Mouse (Mus musculus) embryonic facial prominence, embryonic 10.5 days (tissue): ENCODE data around the gene Col6a5. TPM values are rescaled to one million over a fixed set of nuclear protein-coding genes. Genes with fewer than 3 reads are reported as not detected.

Source experiments
- DNase-seq: peaks from one replicate; pipeline ENCODE4 v3.0.0-alpha.2; 2017; ENCODE audit warnings: low spot score
- H3K27ac ChIP-seq: fragments of 300-500 bp; sonication (generic); replicated peaks from 2 replicates; pipeline ENCODE4 v1.5.1; 2016; ENCODE audit warnings: mild to moderate bottlenecking
- H3K27me3 ChIP-seq: fragments of 300-500 bp; sonication (generic); replicated peaks from 2 replicates; pipeline ENCODE4 v1.6.1; 2016; ENCODE audit warnings: low read depth, mild to moderate bottlenecking; ENCODE audit not compliant: poor library complexity, severe bottlenecking
- H3K36me3 ChIP-seq: fragments of 300-500 bp; sonication (generic); replicated peaks from 2 replicates; pipeline ENCODE4 v1.6.1; 2016; ENCODE audit warnings: mild to moderate bottlenecking, moderate library complexity
- H3K4me1 ChIP-seq: fragments of 300-500 bp; sonication (generic); 2 replicates; pipeline ENCODE4 v1.6.1; 2016
- H3K4me3 ChIP-seq: fragments of 300-500 bp; sonication (generic); 2 replicates; pipeline ENCODE4 v1.5.1; 2016; ENCODE audit warnings: mild to moderate bottlenecking, moderate library complexity
- H3K9me3 ChIP-seq: fragments of 300-500 bp; sonication (generic); 2 replicates; pipeline ENCODE4 v1.6.1; 2016; ENCODE audit warnings: mild to moderate bottlenecking
- whole genome bisulfite sequencing: fragments of 180-500 bp; shearing (Covaris S2); methylation state at CpG from one replicate; pipeline ENCODE4 v1.1.7; 2016; 5-methylcytosine and 5-hydroxymethylcytosine counted together
- polyA plus RNA-seq: library from polyadenylated mRNA; unstranded; fragments of >200 nt; fragmentation: Nextera tagmentation; extraction: Ambion mirVana; gene quantifications from 2 replicates; pipeline ENCODE4 v1.2.1, GENCODE M21; 2016

Col6a5 gene
- polyA plus RNA-seq, 1 experiment from 2014 or later = not detected

DNA sequence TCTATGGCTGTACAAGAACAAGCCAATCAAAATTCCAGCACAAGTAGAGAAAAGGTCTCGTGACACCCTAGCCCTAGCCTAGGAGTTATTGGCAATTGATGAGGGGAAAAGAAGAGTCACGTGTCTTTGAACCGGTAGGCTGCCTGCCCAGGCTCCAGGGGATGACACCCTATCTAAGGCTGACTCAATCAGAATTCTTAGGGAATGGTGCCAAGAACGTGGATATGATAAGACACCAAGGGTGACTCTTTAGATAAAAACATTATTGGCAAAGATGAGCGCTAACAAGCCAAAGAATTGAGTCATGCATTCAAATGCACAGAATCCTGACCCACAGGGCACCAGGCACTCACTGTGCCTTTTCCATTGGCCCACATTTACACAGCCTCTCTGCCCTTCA lies 10.5 kb upstream of the Col6a5 start:
- 87% methylated on average over 5 of the region's 5 CpGs for WGBS

GRCm38 (mm10) chr9:105967976-105968375 lies 7.5 kb upstream of the Col6a5 start:
- Histone ChIP-seq H3K27ac (no peak overlapping the region), H3K9me3 (no peaks in the 10 kb centered on the region), H3K36me3 (no peaks in the 10 kb centered on the region), H3K4me1 (peaks cover 5% of the 10 kb centered on the region; the same call in 1 of the 2 replicates), H3K4me3 (no peak overlapping the region), H3K27me3 (no peaks in the 10 kb centered on the region)
- no peak for DNase-seq
- WGBS = 77% methylated on average over 5 of the region's 5 CpGs

More for the DNA sequence above, 10.5 kb upstream of the Col6a5 start:
- no peaks in the 10 kb centered on the region for H3K36me3 ChIP-seq
- H3K4me3 ChIP-seq = no peak overlapping the region
- no peak for DNase-seq
- peaks cover 4% of the 10 kb centered on the region; the same call in 1 of the 2 replicates for H3K27me3 ChIP-seq
- H3K9me3 ChIP-seq = no peaks in the 10 kb centered on the region
- no peaks in the 10 kb centered on the region for H3K4me1 ChIP-seq
- no peak overlapping the region for H3K27ac ChIP-seq

- Histone ChIP-seq H3K4me3 (no peak overlapping the region), H3K4me1 (peaks cover 6% of the 10 kb centered on the region), H3K27me3 (peaks cover 16% of the 10 kb centered on the region), H3K36me3 (no peaks in the 10 kb centered on the region), H3K27ac (no peak overlapping the region), H3K9me3 (no peaks in the 10 kb centered on the region)
- 87% methylated on average over 1 of the region's 1 CpGs for WGBS
- DNase-seq = no peak
Measured at GRCm38 (mm10) chr9:105959116-105959515, 1.3 kb downstream of the Col6a5 start.

DNA sequence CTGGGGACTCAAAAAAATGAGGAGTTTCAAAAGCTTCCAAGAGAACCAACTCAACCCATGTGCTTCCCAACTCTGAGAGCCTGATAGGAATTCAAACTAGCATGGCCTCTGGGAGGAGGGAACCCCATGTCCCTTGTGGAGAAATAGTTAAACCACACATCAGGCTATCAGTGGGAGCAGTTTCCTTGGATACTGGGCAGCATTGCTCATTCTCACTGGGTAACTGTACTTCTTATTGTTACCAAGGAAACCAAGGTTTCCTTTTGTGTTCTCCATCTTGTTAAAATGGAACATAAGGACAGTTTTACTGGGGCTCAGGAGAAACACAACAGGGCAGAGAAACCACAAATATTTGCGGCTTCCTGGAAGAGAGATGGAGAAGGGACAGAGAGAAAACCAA lies 10.7 kb downstream of the Col6a5 start:
- Histone ChIP-seq H3K4me3 (no peak overlapping the region), H3K27ac (no peak overlapping the region), H3K36me3 (no peaks in the 10 kb centered on the region), H3K27me3 (no peaks in the 10 kb centered on the region), H3K9me3 (no peaks in the 10 kb centered on the region), H3K4me1 (no peaks in the 10 kb centered on the region)
- 92% methylated on average over 1 of the region's 1 CpGs for WGBS
- DNase-seq = no peak

GRCm38 (mm10) chr9:105947577-105947976 lies 12.9 kb downstream of the Col6a5 start:
- H3K36me3 ChIP-seq = no peaks in the 10 kb centered on the region
- no peaks in the 10 kb centered on the region for H3K4me1 ChIP-seq
- DNase-seq = no peak
- WGBS = 79% methylated on average over 3 of the region's 3 CpGs
- no peaks in the 10 kb centered on the region for H3K27me3 ChIP-seq
- H3K9me3 ChIP-seq = no peaks in the 10 kb centered on the region
- H3K4me3 ChIP-seq = no peak overlapping the region
- H3K27ac ChIP-seq = no peak overlapping the region

- DNase-seq = peak; percentile 11
- H3K9me3 ChIP-seq = no peaks in the 10 kb centered on the region
- no peaks in the 10 kb centered on the region for H3K27me3 ChIP-seq
- H3K4me3 ChIP-seq = no peak overlapping the region
- H3K27ac ChIP-seq = no peak overlapping the region
- WGBS = 59% methylated on average over 6 of the region's 6 CpGs
- H3K36me3 ChIP-seq = no peaks in the 10 kb centered on the region
- peaks cover 12% of the 10 kb centered on the region for H3K4me1 ChIP-seq
Measured at GRCm38 (mm10) chr9:105933816-105934215, 26.6 kb downstream of the Col6a5 start.

- Histone ChIP-seq H3K36me3 (no peaks in the 10 kb centered on the region), H3K4me3 (no peak overlapping the region), H3K27ac (no peak overlapping the region), H3K27me3 (no peaks in the 10 kb centered on the region), H3K4me1 (peaks cover 17% of the 10 kb centered on the region), H3K9me3 (no peaks in the 10 kb centered on the region)
- WGBS = 64% methylated on average over 4 of the region's 4 CpGs
- peak; percentile 33 for DNase-seq
Measured at GRCm38 (mm10) chr9:105929287-105929686, 31.2 kb downstream of the Col6a5 start.

DNA sequence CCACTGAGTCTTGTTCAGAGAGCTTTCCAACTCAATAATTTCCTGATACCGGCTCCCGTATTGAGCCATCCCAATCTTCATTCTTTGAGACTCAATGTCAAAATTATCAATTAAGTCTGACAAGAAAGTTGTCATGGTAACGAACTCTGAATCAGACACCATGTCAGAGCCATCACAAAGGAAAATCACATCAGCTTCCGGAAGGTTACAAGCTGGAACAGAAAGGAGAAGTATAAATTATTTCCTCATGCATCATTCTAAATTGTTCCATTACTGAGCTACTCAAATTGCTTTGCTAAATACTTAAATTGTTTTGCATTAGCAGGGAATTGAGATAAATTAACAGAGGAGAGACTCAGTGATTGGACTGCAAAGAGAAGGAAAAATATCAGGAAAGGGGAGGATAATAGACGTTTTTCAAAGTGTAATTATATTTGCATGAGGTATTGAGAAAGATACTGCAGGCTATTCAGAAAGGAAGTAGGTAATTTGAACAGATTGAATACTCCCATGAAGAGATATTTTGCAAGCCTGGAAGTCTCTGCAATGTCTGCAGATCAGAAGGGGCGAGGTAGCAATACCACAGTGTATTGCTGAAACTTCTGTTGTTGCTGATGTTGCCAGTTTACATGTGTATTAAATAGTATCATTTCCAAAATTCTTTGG lies 31.9 kb downstream of the Col6a5 start:
- DNase-seq = no peak
- no peak overlapping the region for H3K4me3 ChIP-seq
- peaks cover 12% of the 10 kb centered on the region for H3K4me1 ChIP-seq
- H3K27me3 ChIP-seq = no peaks in the 10 kb centered on the region
- WGBS = 60% methylated on average over 6 of the region's 6 CpGs
- no peaks in the 10 kb centered on the region for H3K9me3 ChIP-seq
- no peaks in the 10 kb centered on the region for H3K36me3 ChIP-seq
- H3K27ac ChIP-seq = no peak overlapping the region

GRCm38 (mm10) chr9:105923659-105924058 lies 36.8 kb downstream of the Col6a5 start:
- no peak for DNase-seq
- 91% methylated on average over 2 of the region's 2 CpGs for WGBS
- H3K4me1 ChIP-seq = peaks cover 4% of the 10 kb centered on the region; the same call in 1 of the 2 replicates

GRCm38 (mm10) chr9:105915186-105915585 lies 45.3 kb downstream of the Col6a5 start:
- no peaks in the 10 kb centered on the region for H3K4me1 ChIP-seq
- H3K27ac ChIP-seq = no peak overlapping the region
- no peak overlapping the region for H3K4me3 ChIP-seq
- DNase-seq = no peak
- H3K36me3 ChIP-seq = no peaks in the 10 kb centered on the region
- 38% methylated on average over 4 of the region's 4 CpGs for WGBS
- no peaks in the 10 kb centered on the region for H3K27me3 ChIP-seq
- no peaks in the 10 kb centered on the region for H3K9me3 ChIP-seq

More at GRCm38 (mm10) chr9:105923659-105924058, 36.8 kb downstream of the Col6a5 start:
- H3K27me3 ChIP-seq = no peaks in the 10 kb centered on the region
- no peak overlapping the region for H3K27ac ChIP-seq
- H3K9me3 ChIP-seq = no peaks in the 10 kb centered on the region
- H3K36me3 ChIP-seq = no peaks in the 10 kb centered on the region
- no peak overlapping the region for H3K4me3 ChIP-seq

DNA sequence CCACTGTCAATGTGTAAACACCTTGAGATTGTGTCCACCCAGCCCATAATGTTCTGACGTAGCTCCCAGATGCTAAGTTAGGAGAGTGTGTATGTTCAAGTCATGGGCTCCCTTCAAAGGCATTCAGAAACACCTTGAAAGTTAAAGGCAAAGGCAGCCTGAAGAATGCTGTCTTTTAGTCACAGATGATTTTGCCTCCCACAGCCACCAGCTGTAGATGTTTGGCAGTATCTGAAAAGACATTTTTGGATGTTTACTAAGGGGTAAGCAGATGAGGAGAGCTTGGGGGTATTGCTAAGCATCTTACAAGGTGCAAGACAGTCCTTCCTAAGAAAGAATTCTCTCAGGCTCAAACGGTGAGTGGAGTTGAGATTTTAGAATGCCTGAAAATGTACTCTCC lies 50.3 kb downstream of the Col6a5 start:
- Histone ChIP-seq H3K27me3 (no peaks in the 10 kb centered on the region), H3K9me3 (no peaks in the 10 kb centered on the region), H3K36me3 (no peaks in the 10 kb centered on the region), H3K4me1 (no peaks in the 10 kb centered on the region), H3K4me3 (no peak overlapping the region), H3K27ac (no peak overlapping the region)
- WGBS = 80% methylated on average over 2 of the region's 2 CpGs
- no peak for DNase-seq

DNA sequence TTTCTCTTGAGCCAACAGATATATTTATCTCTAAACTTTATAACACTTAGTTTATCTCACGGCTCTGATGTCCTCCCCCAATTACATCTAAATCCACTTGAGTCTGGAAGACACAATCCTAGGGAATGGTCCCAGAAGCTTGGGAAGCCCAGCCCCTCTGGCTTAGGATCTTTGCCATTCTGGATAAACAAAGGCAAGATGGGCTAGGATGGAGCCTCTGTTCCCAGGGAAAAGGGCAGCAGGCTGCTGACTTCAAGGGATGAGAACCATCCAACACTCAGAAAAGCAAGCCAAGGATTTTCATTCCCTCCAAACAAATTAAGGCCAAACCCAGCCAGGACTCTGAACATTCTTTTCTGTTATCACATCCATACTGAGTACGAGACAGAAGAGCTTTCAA lies 51.1 kb downstream of the Col6a5 start:
- no peaks in the 10 kb centered on the region for H3K9me3 ChIP-seq
- H3K36me3 ChIP-seq = no peaks in the 10 kb centered on the region
- WGBS = 90% methylated on average over 2 of the region's 2 CpGs
- no peaks in the 10 kb centered on the region for H3K4me1 ChIP-seq
- no peaks in the 10 kb centered on the region for H3K27me3 ChIP-seq
- no peak overlapping the region for H3K4me3 ChIP-seq
- H3K27ac ChIP-seq = no peak overlapping the region
- DNase-seq = no peak

- no peak for DNase-seq
- no peak overlapping the region for H3K27ac ChIP-seq
- no peaks in the 10 kb centered on the region for H3K27me3 ChIP-seq
- H3K9me3 ChIP-seq = no peaks in the 10 kb centered on the region
- no peak overlapping the region for H3K4me3 ChIP-seq
- no peaks in the 10 kb centered on the region for H3K4me1 ChIP-seq
- no peaks in the 10 kb centered on the region for H3K36me3 ChIP-seq
- 84% methylated on average over 6 of the region's 6 CpGs for WGBS
Measured at GRCm38 (mm10) chr9:105907411-105907810, 53.0 kb downstream of the Col6a5 start.
